Mouse (Mus musculus): ENCODE data around the gene Gm3435.
"Not testable (repeated sequence)": the region's sequence is repeated elsewhere in the genome, so short reads cannot be mapped to it uniquely, and the experiment has no call there.

Gene Gm3435

GRCm38 (mm10) chr17:15040455-15040854 lies 30.5 kb downstream of the Gm3435 start:
- in situ Hi-C loops (cut with MboI), result not testable (repeated sequence)

GRCm38 (mm10) chr17:15041175-15041729 lies 31.3 kb downstream of the Gm3435 start, which contains the start of the genes Ermard, Tcte3 and Gm3448:
Gene Ermard, plus strand, starts transcription at chr17:15041208.
Gene Tcte3, minus strand, starts transcription at chr17:15041488.
Gene Gm3448, minus strand, starts transcription at chr17:15041537.
- in situ Hi-C loops (cut with MboI), result not testable (repeated sequence)

DNA sequence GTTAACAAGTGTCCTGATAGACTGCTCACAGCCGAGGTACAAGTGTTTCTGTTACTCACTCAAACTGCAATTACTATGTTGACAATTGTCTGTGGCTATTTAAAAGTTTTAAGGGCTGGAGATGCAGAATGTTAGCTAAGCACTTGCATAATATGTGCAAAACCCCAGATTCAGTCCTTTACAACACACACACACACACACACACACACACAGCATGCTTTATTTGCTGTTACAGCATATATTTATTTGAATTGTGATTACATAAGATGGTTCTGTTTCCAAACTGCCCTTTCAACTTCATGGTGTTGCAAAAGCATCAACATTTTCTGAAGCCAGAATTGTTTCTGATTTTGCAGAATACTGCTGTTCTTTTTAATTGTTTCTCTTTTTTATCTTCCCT lies 40.4 kb downstream of the Gm3435 start:
- in situ Hi-C loops (cut with MboI), result loop anchor here (25.0 kb wide), 3 partner anchors 113 to 412 kb away; partner anchors contain the start of genes 1600012H06Rik, Dll1, Fam120b and Wdr27

DNA sequence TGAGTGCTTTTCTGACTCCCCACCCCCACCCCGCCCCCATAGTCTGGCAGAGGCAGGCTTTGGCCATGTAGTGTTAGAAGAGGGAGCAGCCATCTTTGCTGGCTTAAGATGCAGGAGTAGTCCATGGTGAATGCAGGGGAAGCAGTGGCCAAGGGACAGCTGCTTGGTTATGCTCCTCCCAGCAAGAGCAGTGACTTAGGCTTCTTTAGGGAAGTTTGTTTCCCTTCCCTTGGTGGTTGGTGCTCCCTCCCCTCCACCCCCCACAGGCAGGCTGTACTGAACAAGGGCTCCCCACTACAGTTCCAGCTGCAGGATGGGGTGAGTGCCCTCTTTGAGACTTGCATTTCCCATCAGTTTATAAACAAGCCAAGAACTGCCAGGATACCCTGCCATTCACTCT lies 42.8 kb downstream of the Gm3435 start:
- in situ Hi-C loops (cut with MboI), result loop anchor here (25.0 kb wide), 3 partner anchors 115 to 410 kb away; partner anchors contain the start of genes 1600012H06Rik, Dll1, Fam120b and Wdr27

DNA sequence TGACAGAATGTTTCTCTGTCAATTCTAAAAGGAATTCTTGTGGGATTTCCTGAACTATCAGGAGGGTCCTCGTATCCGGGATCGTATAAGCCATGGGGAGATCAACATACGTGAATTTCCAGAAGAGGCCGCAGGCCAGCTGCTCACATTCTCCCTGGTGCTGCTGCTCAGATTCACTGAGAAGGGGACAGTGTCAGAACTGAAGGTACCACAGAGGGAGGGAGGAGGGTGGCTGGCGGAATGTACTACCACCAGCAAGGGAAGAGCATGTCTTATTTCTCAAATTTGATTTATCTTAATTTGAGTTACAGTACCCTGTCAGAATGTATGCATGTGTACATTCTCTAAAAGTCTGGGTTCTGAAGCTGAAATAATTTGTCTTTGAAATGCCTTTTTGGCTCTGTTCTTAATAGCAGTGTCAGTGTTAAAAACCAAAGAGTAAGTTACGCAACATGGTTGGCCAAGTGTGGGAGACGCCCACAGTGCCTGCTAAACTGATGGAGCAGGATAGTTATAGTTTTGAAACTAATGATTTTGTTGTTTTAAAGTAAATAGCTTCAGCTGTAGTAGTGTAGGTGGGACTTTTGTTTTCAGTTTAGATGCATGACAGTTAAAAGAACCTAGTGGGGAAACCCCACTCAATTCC lies 43.3 kb downstream of the Gm3435 start:
- in situ Hi-C loops (cut with MboI), result loop anchor here (25.0 kb wide), 3 partner anchors 116 to 409 kb away; partner anchors contain the start of genes 1600012H06Rik, Dll1, Fam120b and Wdr27

DNA sequence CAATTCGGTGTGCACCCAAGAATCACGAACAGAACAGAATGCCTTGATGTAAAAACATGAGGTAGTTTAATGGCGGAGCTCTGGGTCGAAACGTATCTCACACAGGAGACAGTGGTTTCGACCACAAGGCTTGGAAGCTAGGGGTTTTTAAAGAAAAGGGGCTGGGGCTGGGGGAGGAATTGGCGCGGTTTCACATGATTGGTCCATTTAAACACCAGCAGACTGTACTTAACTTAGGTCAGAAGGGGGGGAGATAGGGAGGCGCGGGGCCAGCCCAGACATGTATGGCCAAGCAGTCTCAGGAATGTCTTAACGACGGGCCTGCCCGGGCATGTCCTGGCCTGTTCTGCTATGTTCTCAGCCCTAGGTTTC lies 43.8 kb downstream of the Gm3435 start:
- in situ Hi-C loops (cut with MboI), result loop anchor here (25.0 kb wide), 3 partner anchors 117 to 408 kb away; partner anchors contain the start of genes 1600012H06Rik, Dll1, Fam120b and Wdr27

DNA sequence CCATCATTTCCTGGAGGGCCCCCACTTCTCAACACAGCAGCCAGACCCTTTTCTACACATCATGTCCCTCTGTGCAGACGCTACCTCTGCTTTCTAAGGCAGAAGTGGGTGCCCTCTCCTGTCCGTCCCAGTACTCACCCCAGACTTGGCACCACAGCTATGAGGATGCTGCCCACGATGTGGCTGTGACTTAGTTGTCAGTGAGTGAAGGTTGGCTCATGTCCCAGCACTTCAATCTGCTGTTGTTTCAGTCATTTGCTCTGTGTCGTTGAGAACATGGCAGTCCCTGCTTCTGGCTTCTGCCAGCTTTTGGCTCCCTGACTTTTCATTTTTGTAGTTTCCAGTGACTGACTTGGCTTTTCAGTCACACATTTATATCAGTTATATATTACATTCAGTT lies 45.9 kb downstream of the Gm3435 start:
- in situ Hi-C loops (cut with MboI), result loop anchor here (25.0 kb wide), 3 partner anchors 119 to 406 kb away; partner anchors contain the start of genes 1600012H06Rik, Dll1, Fam120b and Wdr27

GRCm38 (mm10) chr17:15058161-15058591 lies 48.2 kb downstream of the Gm3435 start:
- in situ Hi-C loops (cut with MboI), result loop anchor here (25.0 kb wide), 3 partner anchors 121 to 404 kb away; partner anchors contain the start of genes 1600012H06Rik, Dll1, Fam120b and Wdr27

- in situ Hi-C loops (cut with MboI), result loop anchor here (25.0 kb wide), 3 partner anchors 122 to 403 kb away; partner anchors contain the start of genes 1600012H06Rik, Dll1, Fam120b and Wdr27
Measured at GRCm38 (mm10) chr17:15059646-15060045, 49.7 kb downstream of the Gm3435 start.

GRCm38 (mm10) chr17:15060356-15060755 lies 50.4 kb downstream of the Gm3435 start:
- in situ Hi-C loops (cut with MboI), result loop anchor here (25.0 kb wide), 3 partner anchors 123 to 402 kb away; partner anchors contain the start of genes 1600012H06Rik, Dll1, Fam120b and Wdr27

DNA sequence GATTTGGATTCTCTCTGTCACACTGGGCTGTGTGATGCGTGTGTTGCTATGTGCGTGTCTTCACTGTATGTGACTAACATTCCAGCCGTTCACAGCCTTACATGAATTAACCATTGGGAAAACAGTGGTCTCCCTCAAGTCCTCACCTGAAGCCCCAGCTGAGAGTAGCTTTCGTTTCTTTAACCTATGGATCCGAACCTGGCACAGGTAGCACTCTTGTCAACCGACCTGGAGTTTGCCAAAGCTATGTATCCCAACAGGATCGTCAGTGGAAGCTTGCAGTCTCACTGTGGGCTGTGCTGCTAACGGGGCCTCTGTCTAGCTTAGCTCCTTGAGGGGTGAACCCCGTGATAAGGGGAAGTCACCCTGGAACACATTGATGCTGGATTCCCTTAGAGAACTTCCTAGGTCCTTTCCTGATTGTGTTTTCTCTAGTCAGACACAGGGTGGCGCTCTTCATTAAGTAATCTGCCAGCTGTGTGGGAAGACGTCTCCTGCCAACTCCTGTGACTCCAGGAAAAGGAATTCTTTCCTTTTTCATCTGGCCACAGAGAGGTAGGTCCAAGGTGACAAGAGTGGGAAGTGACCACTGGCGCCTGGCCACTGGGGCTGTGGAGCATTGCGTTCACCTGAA lies 55.5 kb downstream of the Gm3435 start:
- in situ Hi-C loops (cut with MboI), result loop anchor here (25.0 kb wide), 3 partner anchors 128 to 397 kb away; partner anchors contain the start of genes 1600012H06Rik, Dll1, Fam120b and Wdr27

DNA sequence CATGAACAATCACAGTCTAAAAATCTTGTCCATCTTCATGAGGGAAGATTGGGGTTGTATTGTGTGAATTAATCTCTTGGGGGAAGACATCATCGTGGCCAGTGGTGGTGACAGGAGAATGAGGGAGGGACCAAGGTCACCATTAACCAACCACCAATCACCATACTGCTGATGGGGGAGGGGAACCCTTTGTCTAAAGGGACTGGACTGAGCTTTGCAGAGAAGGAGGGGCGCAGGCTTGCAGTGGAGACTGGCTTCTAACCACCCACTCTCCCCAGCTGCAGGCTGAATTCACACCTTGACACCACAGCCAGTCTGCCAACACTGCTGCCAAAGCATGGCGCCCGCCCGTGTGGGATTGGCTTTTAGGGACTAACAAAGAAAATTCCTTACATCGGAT lies 56.1 kb downstream of the Gm3435 start:
- in situ Hi-C loops (cut with MboI), result loop anchor here (25.0 kb wide), 3 partner anchors 129 to 396 kb away; partner anchors contain the start of genes 1600012H06Rik, Dll1, Fam120b and Wdr27

GRCm38 (mm10) chr17:15066911-15067310 lies 56.9 kb downstream of the Gm3435 start:
- in situ Hi-C loops (cut with MboI), result loop anchor here (25.0 kb wide), 3 partner anchors 130 to 395 kb away; partner anchors contain the start of genes 1600012H06Rik, Dll1, Fam120b and Wdr27

DNA sequence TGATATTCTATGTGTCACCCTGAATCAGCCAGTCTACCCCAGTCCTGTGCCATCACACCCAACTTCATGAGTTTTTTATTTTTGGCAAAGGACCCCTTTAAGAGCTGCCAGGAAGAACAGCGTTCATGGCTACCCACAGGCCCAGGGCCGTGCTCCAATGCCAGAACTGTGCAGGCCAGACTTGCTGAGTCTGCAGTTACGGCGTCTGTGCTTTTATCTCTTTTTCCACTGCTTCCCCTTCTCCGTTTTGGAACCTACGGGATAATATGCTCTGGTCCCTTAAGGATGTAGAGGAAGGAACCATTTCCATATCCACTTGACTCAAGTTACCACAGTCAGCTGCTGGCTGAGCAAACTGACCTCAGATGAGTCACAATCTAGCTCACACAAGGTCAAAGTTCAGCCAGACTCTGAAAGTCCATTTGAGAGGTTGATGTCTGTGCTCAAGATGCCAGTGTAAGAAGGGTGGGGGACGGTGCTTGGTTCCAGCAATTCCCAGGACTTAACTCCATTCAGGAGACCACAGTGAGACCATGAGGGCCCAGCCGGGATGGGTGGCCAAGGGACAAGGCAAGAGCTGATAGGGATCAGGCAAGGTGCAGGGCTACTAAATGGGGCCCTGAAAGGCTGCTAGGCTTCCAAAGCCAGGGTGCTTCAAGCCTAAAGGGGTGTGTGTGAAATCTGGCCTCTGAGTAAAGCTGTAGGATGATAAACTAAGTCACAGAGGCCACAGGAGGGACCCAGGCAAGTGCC lies 58.2 kb downstream of the Gm3435 start:
- in situ Hi-C loops (cut with MboI), result loop anchor here (25.0 kb wide), 3 partner anchors 131 to 394 kb away; partner anchors contain the start of genes 1600012H06Rik, Dll1, Fam120b and Wdr27

DNA sequence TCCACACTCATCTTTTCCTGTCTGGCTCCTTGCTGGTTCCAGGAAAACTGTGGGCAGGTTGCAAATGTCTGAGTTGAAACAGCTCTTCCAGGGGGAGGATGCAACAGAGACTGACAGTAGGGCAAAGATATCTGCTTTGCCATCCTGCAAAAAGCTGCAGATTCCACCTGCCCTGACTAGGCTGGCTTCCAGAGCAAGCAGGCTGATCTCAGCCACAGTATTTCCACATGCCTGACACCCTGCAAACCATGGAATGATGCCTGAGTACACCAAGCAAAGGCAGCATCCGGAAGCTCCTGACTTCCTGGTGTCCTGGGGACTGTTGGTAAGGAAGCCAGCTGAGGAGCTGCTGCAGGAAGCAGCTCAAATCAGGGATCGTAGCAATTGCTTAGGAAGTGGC lies 59.1 kb downstream of the Gm3435 start:
- in situ Hi-C loops (cut with MboI), result loop anchor here (25.0 kb wide), 3 partner anchors 132 to 393 kb away; partner anchors contain the start of genes 1600012H06Rik, Dll1, Fam120b and Wdr27

Data from mature B cell (primary cell).